Mouse (Mus musculus): ENCODE measurements around the gene Dram1. TPM values are rescaled to one million over a fixed set of nuclear protein-coding genes. Genes with fewer than 3 reads are reported as not detected.
A peak's percentile ranks its signal among the peaks of the same experiment; 100 is the strongest.
"Not testable (repeated sequence)": the region's sequence is repeated elsewhere in the genome, so short reads cannot be mapped to it uniquely, and the experiment has no call there.

Gene Dram1
- polyA plus RNA-seq, 1 experiment from 2014 or later, result 0.44 TPM

GRCm38 (mm10) chr10:88380430-88381060 is 1.7 kb upstream of the Dram1 start:
- Histone ChIP-seq H3K4me1 (ENCODE audit: control insufficient read depth, insufficient read depth, low read length) (peaks cover 7% of the 10 kb centered on the region; the same call in 1 of the 2 replicates), H3K9me3 (replicated peaks; ENCODE audit: control insufficient read depth, low read length) (no peaks in the 10 kb centered on the region), H3K4me2 (ENCODE audit: low read length) (peak overlapping the region; percentile 76), H3K36me3 (ENCODE audit: control insufficient read depth, insufficient read depth, low read length) (no peaks in the 10 kb centered on the region), H3K27ac (ENCODE audit: low read depth, low read length) (no peak overlapping the region), H3K27me3 (replicated peaks; ENCODE audit: control insufficient read depth, insufficient read depth, low read length) (no peaks in the 10 kb centered on the region), H3K4me3 (ENCODE audit: low read depth, low read length) (peak overlapping the region; percentile 79), H3K9ac (ENCODE audit: low read length) (peak overlapping the region; percentile 87; the same call in 1 of the 2 replicates)
- ATAC-seq (no peak), DNase-seq (ENCODE audit: low spot score) (peak; percentile 27)
- WGBS, result 31% methylated on average over 14 of the region's 14 CpGs

GRCm38 (mm10) chr10:88380002-88380401 is 1.1 kb upstream of the Dram1 start:
- peak overlapping the region; percentile 76 for H3K4me2 ChIP-seq (ENCODE audit: low read length)
- no peak overlapping the region for H3K27ac ChIP-seq (ENCODE audit: low read depth, low read length)
- no peaks in the 10 kb centered on the region for H3K27me3 ChIP-seq (replicated peaks; ENCODE audit: control insufficient read depth, insufficient read depth, low read length)
- H3K4me3 ChIP-seq (ENCODE audit: low read depth, low read length), result peak overlapping the region; percentile 79
- no peaks in the 10 kb centered on the region for H3K36me3 ChIP-seq (ENCODE audit: control insufficient read depth, insufficient read depth, low read length)
- peaks cover 7% of the 10 kb centered on the region; the same call in 1 of the 2 replicates for H3K4me1 ChIP-seq (ENCODE audit: control insufficient read depth, insufficient read depth, low read length)
- peak; percentile 66 for DNase-seq (ENCODE audit: low spot score)
- no peaks in the 10 kb centered on the region for H3K9me3 ChIP-seq (replicated peaks; ENCODE audit: control insufficient read depth, low read length)
- peak overlapping the region; percentile 87 for H3K9ac ChIP-seq (ENCODE audit: low read length)
- WGBS, result 1% methylated on average over 11 of the region's 11 CpGs
- ATAC-seq, result peak; percentile 38

GRCm38 (mm10) chr10:88377666-88378065 is 1.2 kb downstream of the Dram1 start:
- H3K4me1 ChIP-seq (ENCODE audit: control insufficient read depth, insufficient read depth, low read length), result peaks cover 7% of the 10 kb centered on the region; the same call in 1 of the 2 replicates
- H3K4me3 ChIP-seq (ENCODE audit: low read depth, low read length), result no peak overlapping the region
- no peak overlapping the region for H3K4me2 ChIP-seq (ENCODE audit: low read length)
- H3K27me3 ChIP-seq (replicated peaks; ENCODE audit: control insufficient read depth, insufficient read depth, low read length), result no peaks in the 10 kb centered on the region
- no peaks in the 10 kb centered on the region for H3K9me3 ChIP-seq (replicated peaks; ENCODE audit: control insufficient read depth, low read length)
- no peak for DNase-seq (ENCODE audit: low spot score)
- H3K9ac ChIP-seq (ENCODE audit: low read length), result no peak overlapping the region
- H3K27ac ChIP-seq (ENCODE audit: low read depth, low read length), result no peak overlapping the region
- H3K36me3 ChIP-seq (ENCODE audit: control insufficient read depth, insufficient read depth, low read length), result no peaks in the 10 kb centered on the region
- 78% methylated on average over 4 of the region's 4 CpGs for WGBS
- ATAC-seq, result no peak

- DNase-seq (ENCODE audit: low spot score), result peak; percentile 88
- H3K27ac ChIP-seq (ENCODE audit: low read depth, low read length), result no peak overlapping the region
- no peaks in the 10 kb centered on the region for H3K9me3 ChIP-seq (replicated peaks; ENCODE audit: control insufficient read depth, low read length)
- H3K4me1 ChIP-seq (ENCODE audit: control insufficient read depth, insufficient read depth, low read length), result peaks cover 7% of the 10 kb centered on the region; the same call in 1 of the 2 replicates
- no peaks in the 10 kb centered on the region for H3K27me3 ChIP-seq (replicated peaks; ENCODE audit: control insufficient read depth, insufficient read depth, low read length)
- peak overlapping the region; percentile 25 for H3K4me2 ChIP-seq (ENCODE audit: low read length)
- H3K4me3 ChIP-seq (ENCODE audit: low read depth, low read length), result no peak overlapping the region
- 6% methylated on average over 11 of the region's 11 CpGs for WGBS
- 0 out of 2 replicates have a peak overlapping the region, but pooled peaks have one; percentile 7 for H3K9ac ChIP-seq (ENCODE audit: low read length)
- ATAC-seq, result peak; percentile 2; the same call in 1 of the 2 replicates
- no peaks in the 10 kb centered on the region for H3K36me3 ChIP-seq (ENCODE audit: control insufficient read depth, insufficient read depth, low read length)
These were observed 2.1 kb downstream of the Dram1 start for GRCm38 (mm10) chr10:88376770-88377169.

GRCm38 (mm10) chr10:88374984-88375383 is 3.9 kb downstream of the Dram1 start:
- ATAC-seq (no peak), DNase-seq (ENCODE audit: low spot score) (peak; percentile 18)
- Histone ChIP-seq H3K36me3 (ENCODE audit: control insufficient read depth, insufficient read depth, low read length) (no peaks in the 10 kb centered on the region), H3K27ac (ENCODE audit: low read depth, low read length) (no peak overlapping the region), H3K9ac (ENCODE audit: low read length) (no peak overlapping the region), H3K4me3 (ENCODE audit: low read depth, low read length) (no peak overlapping the region), H3K4me1 (ENCODE audit: control insufficient read depth, insufficient read depth, low read length) (peaks cover under 1% of the 10 kb centered on the region; the same call in 1 of the 2 replicates), H3K9me3 (replicated peaks; ENCODE audit: control insufficient read depth, low read length) (no peaks in the 10 kb centered on the region), H3K27me3 (replicated peaks; ENCODE audit: control insufficient read depth, insufficient read depth, low read length) (no peaks in the 10 kb centered on the region), H3K4me2 (ENCODE audit: low read length) (no peak overlapping the region)
- WGBS, result 26% methylated on average over 10 of the region's 10 CpGs

GRCm38 (mm10) chr10:88372945-88373344 is 5.9 kb downstream of the Dram1 start:
- not testable (repeated sequence) for H3K4me2 ChIP-seq (ENCODE audit: low read length); H3K36me3 ChIP-seq (ENCODE audit: control insufficient read depth, insufficient read depth, low read length); H3K9ac ChIP-seq (ENCODE audit: low read length); H3K4me1 ChIP-seq (ENCODE audit: control insufficient read depth, insufficient read depth, low read length); H3K4me3 ChIP-seq (ENCODE audit: low read depth, low read length); H3K27ac ChIP-seq (ENCODE audit: low read depth, low read length); ATAC-seq; H3K27me3 ChIP-seq (replicated peaks; ENCODE audit: control insufficient read depth, insufficient read depth, low read length); DNase-seq (ENCODE audit: low spot score); H3K9me3 ChIP-seq (replicated peaks; ENCODE audit: control insufficient read depth, low read length)
- 84% methylated on average over 2 of the region's 2 CpGs for WGBS

GRCm38 (mm10) chr10:88372436-88372835 is 6.4 kb downstream of the Dram1 start:
- H3K4me2 ChIP-seq (ENCODE audit: low read length), result no peak overlapping the region
- H3K4me1 ChIP-seq (ENCODE audit: control insufficient read depth, insufficient read depth, low read length), result no peaks in the 10 kb centered on the region
- H3K36me3 ChIP-seq (ENCODE audit: control insufficient read depth, insufficient read depth, low read length), result no peaks in the 10 kb centered on the region
- H3K4me3 ChIP-seq (ENCODE audit: low read depth, low read length), result no peak overlapping the region
- H3K27ac ChIP-seq (ENCODE audit: low read depth, low read length), result no peak overlapping the region
- ATAC-seq, result no peak
- no peak overlapping the region for H3K9ac ChIP-seq (ENCODE audit: low read length)
- WGBS, result 95% methylated on average over 4 of the region's 4 CpGs
- DNase-seq (ENCODE audit: low spot score), result no peak
- H3K9me3 ChIP-seq (replicated peaks; ENCODE audit: control insufficient read depth, low read length), result no peaks in the 10 kb centered on the region
- H3K27me3 ChIP-seq (replicated peaks; ENCODE audit: control insufficient read depth, insufficient read depth, low read length), result no peaks in the 10 kb centered on the region

GRCm38 (mm10) chr10:88371793-88372192 is 7.1 kb downstream of the Dram1 start:
- DNase-seq (ENCODE audit: low spot score), result no peak
- no peak overlapping the region for H3K4me2 ChIP-seq (ENCODE audit: low read length)
- 0% methylated on average over 2 of the region's 2 CpGs for WGBS
- no peak overlapping the region for H3K27ac ChIP-seq (ENCODE audit: low read depth, low read length)
- no peak overlapping the region for H3K4me3 ChIP-seq (ENCODE audit: low read depth, low read length)
- H3K9me3 ChIP-seq (replicated peaks; ENCODE audit: control insufficient read depth, low read length), result no peaks in the 10 kb centered on the region
- no peak for ATAC-seq
- no peaks in the 10 kb centered on the region for H3K36me3 ChIP-seq (ENCODE audit: control insufficient read depth, insufficient read depth, low read length)
- no peaks in the 10 kb centered on the region for H3K4me1 ChIP-seq (ENCODE audit: control insufficient read depth, insufficient read depth, low read length)
- no peak overlapping the region for H3K9ac ChIP-seq (ENCODE audit: low read length)
- H3K27me3 ChIP-seq (replicated peaks; ENCODE audit: control insufficient read depth, insufficient read depth, low read length), result no peaks in the 10 kb centered on the region

GRCm38 (mm10) chr10:88369233-88369632 is 9.6 kb downstream of the Dram1 start:
- no peak overlapping the region for H3K27ac ChIP-seq (ENCODE audit: low read depth, low read length)
- H3K4me3 ChIP-seq (ENCODE audit: low read depth, low read length), result no peak overlapping the region
- 66% methylated on average over 4 of the region's 4 CpGs for WGBS
- H3K4me1 ChIP-seq (ENCODE audit: control insufficient read depth, insufficient read depth, low read length), result no peaks in the 10 kb centered on the region
- H3K9ac ChIP-seq (ENCODE audit: low read length), result no peak overlapping the region
- DNase-seq (ENCODE audit: low spot score) (no peak), ATAC-seq (no peak)
- no peaks in the 10 kb centered on the region for H3K9me3 ChIP-seq (replicated peaks; ENCODE audit: control insufficient read depth, low read length)
- no peak overlapping the region for H3K4me2 ChIP-seq (ENCODE audit: low read length)
- H3K36me3 ChIP-seq (ENCODE audit: control insufficient read depth, insufficient read depth, low read length), result no peaks in the 10 kb centered on the region
- H3K27me3 ChIP-seq (replicated peaks; ENCODE audit: control insufficient read depth, insufficient read depth, low read length), result no peaks in the 10 kb centered on the region
